Mouse (Mus musculus): ENCODE data around the gene Ddx1. TPM values are rescaled to one million over a fixed set of nuclear protein-coding genes. Genes with fewer than 3 reads are reported as not detected.
A peak's percentile ranks its signal among the peaks of the same experiment; 100 is the strongest.
"Not testable (repeated sequence)": the region's sequence is repeated elsewhere in the genome, so short reads cannot be mapped to it uniquely, and the experiment has no call there.

Gene Ddx1
- polyA plus RNA-seq, 1 experiment from 2014 or later = 167 TPM

GRCm38 (mm10) chr12:13199338-13200301 lies 49.4 kb downstream of the Ddx1 start:
- Histone ChIP-seq H3K27ac (no peak overlapping the region), H3K4me3 (no peak overlapping the region), H3K27me3 (replicated peaks) (no peaks in the 10 kb centered on the region), H3K9me3 (no peaks in the 10 kb centered on the region), H3K9ac (no peak overlapping the region), H3K36me3 (no peaks in the 10 kb centered on the region), H3K4me2 (replicated peaks) (no peak overlapping the region), H3K4me1 (no peaks in the 10 kb centered on the region)
- WGBS = 75% methylated on average over 13 of the region's 13 CpGs
- ATAC-seq (ENCODE audit: low FRiP score, low read depth) = no peak

- Histone ChIP-seq H3K9me3 (no peaks in the 10 kb centered on the region), H3K27ac (no peak overlapping the region), H3K36me3 (no peaks in the 10 kb centered on the region), H3K4me2 (replicated peaks) (no peak overlapping the region), H3K4me1 (no peaks in the 10 kb centered on the region), H3K4me3 (no peak overlapping the region), H3K27me3 (replicated peaks) (no peaks in the 10 kb centered on the region), H3K9ac (no peak overlapping the region)
- WGBS = 74% methylated on average over 3 of the region's 3 CpGs
- ATAC-seq (ENCODE audit: low FRiP score, low read depth) = no peak
Measured at GRCm38 (mm10) chr12:13198157-13198556, 50.9 kb downstream of the Ddx1 start.

GRCm38 (mm10) chr12:13196146-13196545 lies 52.9 kb downstream of the Ddx1 start:
- H3K4me3 ChIP-seq = no peak overlapping the region
- no peaks in the 10 kb centered on the region for H3K9me3 ChIP-seq
- H3K4me2 ChIP-seq (replicated peaks) = no peak overlapping the region
- no peak overlapping the region for H3K9ac ChIP-seq
- no peaks in the 10 kb centered on the region for H3K27me3 ChIP-seq (replicated peaks)
- H3K27ac ChIP-seq = no peak overlapping the region
- ATAC-seq (ENCODE audit: low FRiP score, low read depth) = no peak
- no peaks in the 10 kb centered on the region for H3K4me1 ChIP-seq
- H3K36me3 ChIP-seq = no peaks in the 10 kb centered on the region
- WGBS = 74% methylated on average over 4 of the region's 4 CpGs

GRCm38 (mm10) chr12:13195506-13195905 lies 53.5 kb downstream of the Ddx1 start:
- H3K4me1 ChIP-seq = no peaks in the 10 kb centered on the region
- no peaks in the 10 kb centered on the region for H3K27me3 ChIP-seq (replicated peaks)
- H3K9me3 ChIP-seq = no peaks in the 10 kb centered on the region
- H3K4me2 ChIP-seq (replicated peaks) = no peak overlapping the region
- ATAC-seq (ENCODE audit: low FRiP score, low read depth) = no peak
- no peak overlapping the region for H3K27ac ChIP-seq
- H3K9ac ChIP-seq = no peak overlapping the region
- H3K36me3 ChIP-seq = no peaks in the 10 kb centered on the region
- no peak overlapping the region for H3K4me3 ChIP-seq

- Histone ChIP-seq H3K4me2 (replicated peaks) (no peak overlapping the region), H3K9ac (no peak overlapping the region), H3K36me3 (no peaks in the 10 kb centered on the region), H3K4me1 (peaks cover 13% of the 10 kb centered on the region; the same call in 1 of the 2 replicates), H3K27me3 (replicated peaks) (no peaks in the 10 kb centered on the region), H3K4me3 (no peak overlapping the region), H3K9me3 (no peaks in the 10 kb centered on the region), H3K27ac (no peak overlapping the region)
- 19% methylated on average over 11 of the region's 11 CpGs for WGBS
- ATAC-seq (ENCODE audit: low FRiP score, low read depth) = 0 out of 2 replicates have a peak, but pooled peaks have one; percentile 13
Measured at GRCm38 (mm10) chr12:13188059-13188700, 60.8 kb downstream of the Ddx1 start.

- Histone ChIP-seq H3K9ac (no peak overlapping the region), H3K27me3 (replicated peaks) (no peaks in the 10 kb centered on the region), H3K4me3 (no peak overlapping the region), H3K4me1 (peaks cover 21% of the 10 kb centered on the region; the same call in 1 of the 2 replicates), H3K36me3 (no peaks in the 10 kb centered on the region), H3K9me3 (no peaks in the 10 kb centered on the region), H3K27ac (no peak overlapping the region), H3K4me2 (replicated peaks) (no peak overlapping the region)
- ATAC-seq (ENCODE audit: low FRiP score, low read depth) = no peak
- WGBS = 91% methylated on average over 4 of the region's 4 CpGs
Measured at GRCm38 (mm10) chr12:13186209-13186608, 62.8 kb downstream of the Ddx1 start.

- H3K27me3 ChIP-seq (replicated peaks) = no peaks in the 10 kb centered on the region
- H3K27ac ChIP-seq = no peak overlapping the region
- H3K4me2 ChIP-seq (replicated peaks) = no peak overlapping the region
- H3K9me3 ChIP-seq = no peaks in the 10 kb centered on the region
- ATAC-seq (ENCODE audit: low FRiP score, low read depth) = no peak
- 42% methylated on average over 11 of the region's 11 CpGs for WGBS
- no peak overlapping the region for H3K4me3 ChIP-seq
- H3K9ac ChIP-seq = no peak overlapping the region
- H3K4me1 ChIP-seq = peaks cover 31% of the 10 kb centered on the region; the same call in 1 of the 2 replicates
- no peaks in the 10 kb centered on the region for H3K36me3 ChIP-seq
Measured at GRCm38 (mm10) chr12:13184873-13185361, 64.1 kb downstream of the Ddx1 start.

- ATAC-seq (ENCODE audit: low FRiP score, low read depth); H3K9ac ChIP-seq; H3K27me3 ChIP-seq (replicated peaks); H3K4me2 ChIP-seq (replicated peaks); H3K36me3 ChIP-seq; H3K27ac ChIP-seq; H3K9me3 ChIP-seq; H3K4me3 ChIP-seq: not testable (repeated sequence)
- WGBS = 89% methylated on average over 4 of the region's 4 CpGs
- peaks cover 31% of the 10 kb centered on the region; the same call in 1 of the 2 replicates for H3K4me1 ChIP-seq
Measured at GRCm38 (mm10) chr12:13184136-13184535, 64.9 kb downstream of the Ddx1 start.

GRCm38 (mm10) chr12:13182220-13182619 lies 66.8 kb downstream of the Ddx1 start:
- Histone ChIP-seq H3K9ac (no peak overlapping the region), H3K4me1 (peaks cover 25% of the 10 kb centered on the region; the same call in 1 of the 2 replicates), H3K9me3 (no peaks in the 10 kb centered on the region), H3K27me3 (replicated peaks) (no peaks in the 10 kb centered on the region), H3K4me2 (replicated peaks) (no peak overlapping the region), H3K36me3 (no peaks in the 10 kb centered on the region), H3K4me3 (no peak overlapping the region), H3K27ac (no peak overlapping the region)
- 38% methylated on average over 8 of the region's 8 CpGs for WGBS
- ATAC-seq (ENCODE audit: low FRiP score, low read depth) = no peak

GRCm38 (mm10) chr12:13181721-13182120 lies 67.3 kb downstream of the Ddx1 start:
- peaks cover 25% of the 10 kb centered on the region; the same call in 1 of the 2 replicates for H3K4me1 ChIP-seq
- WGBS = 76% methylated on average over 6 of the region's 6 CpGs
- no peaks in the 10 kb centered on the region for H3K27me3 ChIP-seq (replicated peaks)
- no peak for ATAC-seq (ENCODE audit: low FRiP score, low read depth)
- no peaks in the 10 kb centered on the region for H3K36me3 ChIP-seq
- no peak overlapping the region for H3K4me2 ChIP-seq (replicated peaks)
- no peak overlapping the region for H3K9ac ChIP-seq
- H3K27ac ChIP-seq = no peak overlapping the region
- H3K4me3 ChIP-seq = no peak overlapping the region
- no peaks in the 10 kb centered on the region for H3K9me3 ChIP-seq

GRCm38 (mm10) chr12:13180715-13181335 lies 68.2 kb downstream of the Ddx1 start:
- peak; percentile 65; the same call in 1 of the 2 replicates for ATAC-seq (ENCODE audit: low FRiP score, low read depth)
- Histone ChIP-seq H3K4me2 (replicated peaks) (no peak overlapping the region), H3K27ac (no peak overlapping the region), H3K27me3 (replicated peaks) (no peaks in the 10 kb centered on the region), H3K9ac (no peak overlapping the region), H3K36me3 (no peaks in the 10 kb centered on the region), H3K4me3 (no peak overlapping the region), H3K4me1 (peaks cover 25% of the 10 kb centered on the region; the same call in 1 of the 2 replicates), H3K9me3 (no peaks in the 10 kb centered on the region)
- WGBS = 41% methylated on average over 9 of the region's 9 CpGs

- Histone ChIP-seq H3K9ac (no peak overlapping the region), H3K4me2 (replicated peaks) (no peak overlapping the region), H3K4me3 (no peak overlapping the region), H3K4me1 (peaks cover 25% of the 10 kb centered on the region; the same call in 1 of the 2 replicates), H3K27ac (no peak overlapping the region), H3K27me3 (replicated peaks) (no peaks in the 10 kb centered on the region), H3K36me3 (no peaks in the 10 kb centered on the region), H3K9me3 (no peaks in the 10 kb centered on the region)
- no peak for ATAC-seq (ENCODE audit: low FRiP score, low read depth)
Measured at GRCm38 (mm10) chr12:13180332-13180714, 68.7 kb downstream of the Ddx1 start.
